Mouse (Mus musculus) CH12.LX (cell line): ENCODE measurements around the gene Tmem123. TPM values are rescaled to one million over a fixed set of nuclear protein-coding genes. Genes with fewer than 3 reads are reported as not detected.

Source experiments
- DNase-seq: peaks from one replicate; pipeline ENCODE4 v3.0.0-alpha.2; 2013; ENCODE audit errors: extremely low read depth
- H3K27ac ChIP-seq: 2 replicates; pipeline ENCODE4 v1.5.1; 2012; ENCODE audit warnings: low read depth, mild to moderate bottlenecking, control low read depth, moderate library complexity; ENCODE audit not compliant: insufficient read depth
- H3K27me3 ChIP-seq: replicated peaks from 2 replicates; pipeline ENCODE3; 2012; ENCODE audit warnings: inconsistent platforms
- H3K36me3 ChIP-seq, 2 experiments: replicated peaks in 1 of 2; 2 replicates each; pipeline versions ENCODE3 to v1.6.1; 2012; ENCODE audit warnings: inconsistent platforms in 1 of 2, low read length in 1 of 2, mild to moderate bottlenecking in 1 of 2, mixed read lengths in 1 of 2, moderate library complexity in 1 of 2; ENCODE audit not compliant: control insufficient read depth in 1 of 2, insufficient read depth in 1 of 2
- H3K4me1 ChIP-seq, 2 experiments: 2 replicates each; pipeline ENCODE4 v1.6.1; 2012; ENCODE audit warnings: inconsistent platforms in 1 of 2, moderate library complexity in 1 of 2; ENCODE audit not compliant: insufficient read depth in 2 of 2, control insufficient read depth in 1 of 2
- H3K4me2 ChIP-seq: 2 replicates; pipeline ENCODE4 v1.6.1; 2012; ENCODE audit warnings: low read depth, mild to moderate bottlenecking, control low read depth; ENCODE audit not compliant: poor library complexity, insufficient read depth, severe bottlenecking
- H3K4me3 ChIP-seq, 3 experiments: fragments of 150-350 bp in 1 of 3; sonication (generic) in 1 of 3; replicated peaks in 1 of 3; 2 replicates each; pipeline versions ENCODE3 to v1.5.1; 2011 to 2012; ENCODE audit warnings: low read depth in 2 of 3, low read length in 2 of 3, mild to moderate bottlenecking in 2 of 3, moderate library complexity in 2 of 3, control low read depth in 1 of 3, improper control_type of control experiment in 1 of 3, inconsistent platforms in 1 of 3, mixed read lengths in 1 of 3; ENCODE audit not compliant: poor library complexity in 1 of 3
- H3K79me2 ChIP-seq: replicated peaks from 2 replicates; pipeline ENCODE4 v1.6.1; 2012; ENCODE audit warnings: mild to moderate bottlenecking, moderate library complexity; ENCODE audit not compliant: control insufficient read depth, poor library complexity, insufficient read depth, severe bottlenecking; ENCODE audit errors: extremely low read depth
- H3K9ac ChIP-seq: 2 replicates; pipeline ENCODE4 v1.6.1; 2012; ENCODE audit warnings: low read depth, mild to moderate bottlenecking, control low read depth, moderate library complexity; ENCODE audit not compliant: insufficient read depth
- H3K9me3 ChIP-seq: replicated peaks from 2 replicates; pipeline ENCODE3; 2012; ENCODE audit warnings: low read length, inconsistent platforms, mixed read lengths
- CHD1 ChIP-seq: IDR thresholded peaks from 2 replicates; pipeline ENCODE4 v1.6.1; 2012; ENCODE audit warnings: low read depth, low read length, improper control_type of control experiment, inconsistent platforms
- CHD2 ChIP-seq: IDR thresholded peaks from 2 replicates; pipeline ENCODE4 v1.6.1; 2011; ENCODE audit warnings: low read length, improper control_type of control experiment
- ELF1 ChIP-seq: IDR thresholded peaks from 2 replicates; pipeline ENCODE4 v1.6.1; 2014; ENCODE audit warnings: low read depth, mild to moderate bottlenecking, inconsistent platforms, low read length, improper control_type of control experiment
- ETS1 ChIP-seq: conservative IDR thresholded peaks from 2 replicates; pipeline ENCODE4 v1.6.1; 2012; ENCODE audit warnings: low read depth, mild to moderate bottlenecking, inconsistent platforms, low read length, improper control_type of control experiment, moderate library complexity
- GABPA ChIP-seq: IDR thresholded peaks from 2 replicates; pipeline ENCODE4 v1.6.1; 2012; ENCODE audit warnings: low read depth, low read length, improper control_type of control experiment, inconsistent platforms; ENCODE audit not compliant: insufficient replicate concordance
- IRF4 ChIP-seq: IDR thresholded peaks from 2 replicates; pipeline ENCODE4 v1.6.1; 2014; ENCODE audit warnings: low read depth, mild to moderate bottlenecking, inconsistent platforms, low read length, improper control_type of control experiment
- JUN ChIP-seq: IDR thresholded peaks from 2 replicates; pipeline ENCODE4 v1.6.1; 2011; ENCODE audit warnings: low read depth, mild to moderate bottlenecking, low read length, improper control_type of control experiment, moderate library complexity; ENCODE audit not compliant: insufficient read depth
- JUND ChIP-seq: conservative IDR thresholded peaks from 2 replicates; pipeline ENCODE4 v1.6.1; 2011; ENCODE audit warnings: low read depth, low read length, improper control_type of control experiment
- KAT2A ChIP-seq: IDR thresholded peaks from 2 replicates; pipeline ENCODE4 v1.6.1; 2012; ENCODE audit warnings: low read length, improper control_type of control experiment, inconsistent platforms; ENCODE audit not compliant: insufficient replicate concordance
- MAX ChIP-seq: IDR thresholded peaks from 2 replicates; pipeline ENCODE4 v1.6.1; 2011; ENCODE audit warnings: low read length, improper control_type of control experiment
- NRF1 ChIP-seq: IDR thresholded peaks from 2 replicates; pipeline ENCODE4 v1.6.1; 2014; ENCODE audit warnings: low read depth, mild to moderate bottlenecking, inconsistent platforms, low read length, improper control_type of control experiment, moderate library complexity
- RAD21 ChIP-seq: IDR thresholded peaks from 2 replicates; pipeline ENCODE4 v1.6.1; 2011; ENCODE audit warnings: low read depth, mild to moderate bottlenecking, low read length, improper control_type of control experiment, moderate library complexity
- RCOR1 ChIP-seq: conservative IDR thresholded peaks from 2 replicates; pipeline ENCODE4 v1.6.1; 2012; ENCODE audit warnings: low read depth, mild to moderate bottlenecking, inconsistent platforms, low read length, improper control_type of control experiment
- SIN3A ChIP-seq: IDR thresholded peaks from 2 replicates; pipeline ENCODE4 v1.6.1; 2012; ENCODE audit warnings: low read length, improper control_type of control experiment, inconsistent platforms
- TBP ChIP-seq: conservative IDR thresholded peaks from 2 replicates; pipeline ENCODE4 v1.6.1; 2011; ENCODE audit warnings: low read depth, low read length, improper control_type of control experiment
- USF2 ChIP-seq: conservative IDR thresholded peaks from 2 replicates; pipeline ENCODE4 v1.6.1; 2011; ENCODE audit warnings: low read depth, low read length, improper control_type of control experiment
- ZC3H11A ChIP-seq: IDR thresholded peaks from 2 replicates; pipeline ENCODE4 v1.6.1; 2012; ENCODE audit warnings: low read depth, mild to moderate bottlenecking, inconsistent platforms, low read length, improper control_type of control experiment
- ZKSCAN1 ChIP-seq: IDR thresholded peaks from 2 replicates; pipeline ENCODE4 v1.6.1; 2012; ENCODE audit warnings: low read depth, inconsistent platforms, low read length, improper control_type of control experiment, borderline replicate concordance
- dilution Hi-C: fragments of 300-500 bp; cut with MboI; formaldehyde crosslinking; loops from 2 replicates; pipeline ENCODE4 v1.14.3; 2020; ENCODE audit warnings: low sequenced_read_pairs; ENCODE audit not compliant: extremely low pct_unique_long_range_greater_than_20kb, extremely low pct_ligation_motif_present
- in situ Hi-C: fragments of 300-500 bp; cut with MboI; formaldehyde crosslinking; loops from 3 replicates; pipeline ENCODE4 v1.14.3; 2019; ENCODE audit warnings: low sequenced_read_pairs, low pct_ligation_motif_present, low pct_unique_long_range_greater_than_20kb, mixed read lengths
- polyA plus RNA-seq: library from polyadenylated mRNA; unstranded; fragments of >175 nt; gene quantifications from 2 replicates; pipeline ENCODE4 v1.2.1, GENCODE M21; 2012; ENCODE audit warnings: low read depth; ENCODE audit not compliant: insufficient read length
- total RNA-seq, 2 experiments: library from RNA; depleted of rRNA; stranded (reverse); fragments of 300-350 nt in 1 of 2; fragments of >200 nt in 1 of 2; gene quantifications; 2 replicates each; pipeline ENCODE4 v1.2.3; 2012 to 2014

Tmem123 gene
- total and polyA plus RNA-seq, 3 experiments: 61.1 to 183 (median 107) TPM

DNA sequence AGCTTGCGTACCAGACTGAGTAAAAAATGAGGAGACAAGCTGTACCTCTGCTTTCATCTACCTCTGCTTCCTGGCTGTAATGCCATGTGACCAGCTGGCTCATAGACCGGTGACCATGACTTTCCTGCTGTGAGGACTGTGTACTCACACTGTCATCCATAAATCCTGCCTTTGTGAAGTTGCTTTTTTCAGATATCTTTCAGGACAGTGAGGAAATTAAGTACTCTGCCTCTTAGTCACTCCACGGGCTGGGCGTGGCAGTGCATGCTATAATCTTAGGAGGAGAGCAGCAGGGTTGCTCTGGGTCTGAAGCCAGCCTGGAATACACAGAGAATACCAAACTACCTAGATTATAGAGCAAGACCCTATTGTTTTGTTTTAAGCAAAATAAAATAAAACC, 14.3 kb upstream of the Tmem123 start:
- H3K9ac ChIP-seq: no peak overlapping the region
- H3K4me1 ChIP-seq: peaks cover 13 to 30% of the 10 kb centered on the region in 2 experiments
- H3K9me3 ChIP-seq: no peaks in the 10 kb centered on the region
- DNase-seq: no peak
- H3K4me3 ChIP-seq: no peak overlapping the region
- H3K36me3 ChIP-seq: no peaks in the 10 kb centered on the region
- H3K4me2 ChIP-seq: no peak overlapping the region
- no peaks in the 10 kb centered on the region for H3K79me2 ChIP-seq
- TF ChIP-seq ZC3H11A (no peak), USF2 (no peak), TBP (no peak), KAT2A (no peak), CHD2 (no peak), RCOR1 (no peak), RAD21 (no peak), JUN (no peak), SIN3A (no peak), MAX (no peak), GABPA (no peak), IRF4 (no peak)
- H3K27ac ChIP-seq: no peak overlapping the region
- in situ Hi-C loops (no loop called here), dilution Hi-C loops (no loop called here)
- H3K27me3 ChIP-seq: no peaks in the 10 kb centered on the region

DNA sequence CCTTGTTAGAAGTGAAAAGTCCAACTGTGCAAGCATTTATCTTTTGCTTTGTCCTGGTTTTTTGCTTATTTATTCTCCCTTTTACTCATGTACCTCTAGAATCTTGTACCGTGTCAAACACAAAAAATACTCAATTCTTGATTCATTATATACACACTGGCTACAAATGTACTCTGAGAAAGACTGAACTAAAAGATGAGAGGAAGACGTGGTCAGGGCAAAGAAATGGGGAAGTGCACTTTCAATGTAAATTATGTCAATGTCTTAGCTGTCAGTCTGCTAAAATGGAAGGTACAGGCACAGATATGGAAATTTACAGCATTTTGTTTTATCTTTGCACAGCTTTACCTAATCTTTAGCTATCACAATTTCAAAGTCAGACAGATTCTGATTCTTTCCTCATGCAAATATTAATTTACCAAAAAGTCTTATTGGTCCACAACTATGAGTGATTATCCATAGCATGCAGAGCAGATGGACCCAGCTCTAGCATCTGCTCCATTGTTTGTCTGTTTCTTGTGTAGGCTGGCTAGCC, 7.9 kb upstream of the Tmem123 start:
- Histone ChIP-seq H3K9me3 (no peaks in the 10 kb centered on the region), H3K36me3 (no peaks in the 10 kb centered on the region), H3K4me1 (peaks cover 18 to 40% of the 10 kb centered on the region in 2 experiments), H3K79me2 (no peaks in the 10 kb centered on the region), H3K9ac (no peak overlapping the region), H3K4me3 (no peak overlapping the region), H3K4me2 (no peak overlapping the region), H3K27ac (no peak overlapping the region), H3K27me3 (no peaks in the 10 kb centered on the region)
- TF ChIP-seq ZKSCAN1 (no peak), JUN (no peak), RAD21 (no peak), ETS1 (no peak), NRF1 (no peak), MAX (no peak), IRF4 (no peak), SIN3A (no peak), CHD1 (no peak), JUND (no peak), USF2 (no peak), ELF1 (no peak)
- in situ Hi-C loops: no loop called here
- DNase-seq: no peak
- dilution Hi-C loops: no loop called here
